Mouse (Mus musculus) midbrain, embryonic 16.5 days (tissue): ENCODE data around the gene Gm13279. TPM values are rescaled to one million over a fixed set of nuclear protein-coding genes. Genes with fewer than 3 reads are reported as not detected.
"Not testable (repeated sequence)": the region's sequence is repeated elsewhere in the genome, so short reads cannot be mapped to it uniquely, and the experiment has no call there.

ENCODE experiments used
- ATAC-seq: fragments of 200-750 bp; cut with Nextera tagmentation; 2 replicates; pipeline ENCODE4 v1.8.0; 2017; ENCODE audit warnings: moderate TSS enrichment
- H3K27ac ChIP-seq: fragments of 300-500 bp; sonication (generic); 2 replicates; pipeline ENCODE4 v1.5.1; 2014; ENCODE audit warnings: mild to moderate bottlenecking, low read length, mixed read lengths
- H3K27me3 ChIP-seq: fragments of 300-500 bp; sonication (generic); 2 replicates; pipeline ENCODE4 v1.6.1; 2014; ENCODE audit warnings: low read depth, low read length, mixed read lengths; ENCODE audit not compliant: control insufficient read depth, insufficient read depth
- H3K36me3 ChIP-seq: fragments of 300-500 bp; sonication (generic); 2 replicates; pipeline ENCODE4 v1.6.1; 2014; ENCODE audit warnings: mild to moderate bottlenecking, low read length, moderate library complexity, mixed read lengths; ENCODE audit not compliant: control insufficient read depth, insufficient read depth
- H3K4me1 ChIP-seq: fragments of 300-500 bp; sonication (generic); 2 replicates; pipeline ENCODE4 v1.6.1; 2014; ENCODE audit warnings: mild to moderate bottlenecking, low read length, mixed read lengths; ENCODE audit not compliant: control insufficient read depth, insufficient read depth
- H3K4me2 ChIP-seq: fragments of 300-500 bp; sonication (generic); 2 replicates; pipeline ENCODE4 v1.6.1; 2014; ENCODE audit warnings: mild to moderate bottlenecking, low read length, mixed read lengths
- H3K4me3 ChIP-seq: fragments of 300-500 bp; sonication (generic); 2 replicates; pipeline ENCODE4 v1.5.1; 2014; ENCODE audit warnings: low read depth, mild to moderate bottlenecking, low read length, moderate library complexity, mixed read lengths
- H3K9ac ChIP-seq: fragments of 300-500 bp; sonication (generic); 2 replicates; pipeline ENCODE4 v1.6.1; 2014; ENCODE audit warnings: low read depth, low read length, mixed read lengths
- H3K9me3 ChIP-seq: fragments of 300-500 bp; sonication (generic); replicated peaks from 2 replicates; pipeline ENCODE4 v1.6.1; 2014; ENCODE audit warnings: mild to moderate bottlenecking, low read length, mixed read lengths; ENCODE audit not compliant: control insufficient read depth, poor library complexity, severe bottlenecking
- WGBS: fragments of 180-500 bp; shearing (Covaris S2); extraction: QIAGEN DNeasy Blood & Tissue Kit; methylation state at CpG from one replicate; pipeline ENCODE4 v1.1.7; 2014; 5-methylcytosine and 5-hydroxymethylcytosine counted together
- polyA plus RNA-seq: library from polyadenylated mRNA; unstranded; fragments of >200 nt; fragmentation: Nextera tagmentation; extraction: Ambion mirVana; gene quantifications from 2 replicates; pipeline ENCODE4 v1.2.1, GENCODE M21; 2015

Gm13279 gene
- polyA plus RNA-seq, 1 experiment from 2014 or later, result not detected

- not testable (repeated sequence) for H3K4me3 ChIP-seq, ATAC-seq, H3K27me3 ChIP-seq, H3K9ac ChIP-seq, H3K27ac ChIP-seq, H3K36me3 ChIP-seq, H3K9me3 ChIP-seq, H3K4me1 ChIP-seq, H3K4me2 ChIP-seq
- 59% methylated on average over 7 of the region's 9 CpGs for WGBS
Observed at GRCm38 (mm10) chr4:88762341-88762740, 34.9 kb upstream of the Gm13279 start.

GRCm38 (mm10) chr4:88763384-88764018 lies 33.7 kb upstream of the Gm13279 start:
- H3K36me3 ChIP-seq, H3K4me1 ChIP-seq, H3K9ac ChIP-seq, ATAC-seq, H3K27ac ChIP-seq, H3K9me3 ChIP-seq, H3K27me3 ChIP-seq: not testable (repeated sequence)
- 5% methylated on average over 21 of the region's 42 CpGs for WGBS
- peak overlapping the region; percentile 60 for H3K4me2 ChIP-seq
- H3K4me3 ChIP-seq, result peak overlapping the region; percentile 34

GRCm38 (mm10) chr4:88773534-88773933 lies 23.7 kb upstream of the Gm13279 start, which contains the start of gene Gm13290:
Gene Gm13290, plus strand, starts transcription at chr4:88773834.
- H3K4me2 ChIP-seq, H3K4me1 ChIP-seq, H3K4me3 ChIP-seq, H3K9me3 ChIP-seq, H3K36me3 ChIP-seq, H3K27me3 ChIP-seq, H3K9ac ChIP-seq, ATAC-seq, H3K27ac ChIP-seq: not testable (repeated sequence)
- no CpG with 5 or more reads among the region's 32 CpGs for WGBS

GRCm38 (mm10) chr4:88776622-88777021 lies 20.6 kb upstream of the Gm13279 start, which contains the start of gene Gm13289:
Gene Gm13289, plus strand, starts transcription at chr4:88776922.
- WGBS, result no CpG with 5 or more reads among the region's 29 CpGs
- H3K27me3 ChIP-seq, H3K9me3 ChIP-seq, H3K36me3 ChIP-seq, H3K4me3 ChIP-seq, H3K4me2 ChIP-seq, ATAC-seq, H3K9ac ChIP-seq, H3K4me1 ChIP-seq, H3K27ac ChIP-seq: not testable (repeated sequence)

- not testable (repeated sequence) for H3K4me1 ChIP-seq, H3K4me3 ChIP-seq, ATAC-seq, H3K9ac ChIP-seq, H3K27me3 ChIP-seq, H3K27ac ChIP-seq, H3K36me3 ChIP-seq, H3K4me2 ChIP-seq, H3K9me3 ChIP-seq
- no CpG with 5 or more reads among the region's 29 CpGs for WGBS
Observed at GRCm38 (mm10) chr4:88779550-88779949, 17.6 kb upstream of the Gm13279 start, which contains the start of gene Gm13272. Gene Gm13272, plus strand, starts transcription at chr4:88779850.

GRCm38 (mm10) chr4:88780320-88780719 lies 16.9 kb upstream of the Gm13279 start:
- H3K4me2 ChIP-seq, H3K36me3 ChIP-seq, H3K27me3 ChIP-seq, H3K27ac ChIP-seq, H3K4me3 ChIP-seq, H3K9me3 ChIP-seq, ATAC-seq, H3K9ac ChIP-seq, H3K4me1 ChIP-seq: not testable (repeated sequence)
- WGBS, result 46% methylated on average over 15 of the region's 18 CpGs

GRCm38 (mm10) chr4:88781831-88782230 lies 15.4 kb upstream of the Gm13279 start, which contains the start of gene Ifnz:
Gene Ifnz, plus strand, starts transcription at chr4:88782131.
- not testable (repeated sequence) for H3K4me1 ChIP-seq, H3K27ac ChIP-seq, H3K9ac ChIP-seq, H3K9me3 ChIP-seq, H3K27me3 ChIP-seq, H3K4me3 ChIP-seq, ATAC-seq, H3K36me3 ChIP-seq
- H3K4me2 ChIP-seq, result peak within 1 kb of the TSS; percentile 36; the same call in 1 of the 2 replicates
- 31% methylated on average over 4 of the region's 7 CpGs for whole genome bisulfite sequencing

GRCm38 (mm10) chr4:88782335-88782734 lies 14.9 kb upstream of the Gm13279 start:
- ATAC-seq, H3K9ac ChIP-seq, H3K4me3 ChIP-seq, H3K27me3 ChIP-seq, H3K4me1 ChIP-seq, H3K9me3 ChIP-seq, H3K27ac ChIP-seq, H3K36me3 ChIP-seq: not testable (repeated sequence)
- peak overlapping the region; percentile 36; the same call in 1 of the 2 replicates for H3K4me2 ChIP-seq
- 0% methylated on average over 3 of the region's 31 CpGs for WGBS

GRCm38 (mm10) chr4:88785409-88785808 lies 11.8 kb upstream of the Gm13279 start, which contains the start of gene Gm13276:
Gene Gm13276, plus strand, starts transcription at chr4:88785709.
- H3K9ac ChIP-seq, H3K4me3 ChIP-seq, H3K4me1 ChIP-seq, H3K4me2 ChIP-seq, ATAC-seq, H3K36me3 ChIP-seq, H3K9me3 ChIP-seq, H3K27ac ChIP-seq, H3K27me3 ChIP-seq: not testable (repeated sequence)
- WGBS, result no CpG with 5 or more reads among the region's 27 CpGs
